Mouse (Mus musculus) embryonic facial prominence, embryonic 15.5 days (tissue): ENCODE data around the gene Rbm20. TPM values are rescaled to one million over a fixed set of nuclear protein-coding genes. Genes with fewer than 3 reads are reported as not detected.
"Not testable (repeated sequence)": the region's sequence is repeated elsewhere in the genome, so short reads cannot be mapped to it uniquely, and the experiment has no call there.

Experiments
- ATAC-seq: fragments of 200-750 bp; cut with Nextera tagmentation; 2 replicates; pipeline ENCODE4 v1.8.0; 2017; ENCODE audit warnings: low read depth, moderate TSS enrichment; ENCODE audit not compliant: insufficient number of reproducible peaks, low FRiP score, low TSS enrichment
- H3K27ac ChIP-seq: fragments of 300-500 bp; sonication (generic); replicated peaks from 2 replicates; pipeline ENCODE4 v1.5.1; 2015; ENCODE audit warnings: mild to moderate bottlenecking, inconsistent platforms
- H3K27me3 ChIP-seq: fragments of 300-500 bp; sonication (generic); 2 replicates; pipeline ENCODE4 v1.6.1; 2015; ENCODE audit warnings: inconsistent platforms
- H3K36me3 ChIP-seq: fragments of 300-500 bp; sonication (generic); 2 replicates; pipeline ENCODE4 v1.6.1; 2015; ENCODE audit warnings: mild to moderate bottlenecking, inconsistent platforms
- H3K4me1 ChIP-seq: fragments of 300-500 bp; sonication (generic); 2 replicates; pipeline ENCODE4 v1.6.1; 2015; ENCODE audit warnings: inconsistent platforms
- H3K4me2 ChIP-seq: fragments of 300-500 bp; sonication (generic); replicated peaks from 2 replicates; pipeline ENCODE4 v1.6.1; 2015; ENCODE audit warnings: mild to moderate bottlenecking, inconsistent platforms
- H3K4me3 ChIP-seq: fragments of 300-500 bp; sonication (generic); replicated peaks from 2 replicates; pipeline ENCODE4 v1.5.1; 2015; ENCODE audit warnings: mild to moderate bottlenecking, inconsistent platforms
- H3K9ac ChIP-seq: fragments of 300-500 bp; sonication (generic); 2 replicates; pipeline ENCODE4 v1.6.1; 2015; ENCODE audit warnings: inconsistent platforms
- H3K9me3 ChIP-seq: fragments of 300-500 bp; sonication (generic); replicated peaks from 2 replicates; pipeline ENCODE4 v1.6.1; 2016; ENCODE audit warnings: inconsistent platforms
- WGBS: fragments of 180-500 bp; shearing (Covaris S2); methylation state at CpG from one replicate; pipeline ENCODE4 v1.1.7; 2015; 5-methylcytosine and 5-hydroxymethylcytosine counted together
- polyA plus RNA-seq: library from polyadenylated mRNA; unstranded; fragments of >200 nt; fragmentation: Nextera tagmentation; extraction: Ambion mirVana; gene quantifications from 2 replicates; pipeline ENCODE4 v1.2.1, GENCODE M21; 2015

Rbm20 gene
- polyA plus RNA-seq, 1 experiment from 2014 or later, result 5.5 TPM

DNA sequence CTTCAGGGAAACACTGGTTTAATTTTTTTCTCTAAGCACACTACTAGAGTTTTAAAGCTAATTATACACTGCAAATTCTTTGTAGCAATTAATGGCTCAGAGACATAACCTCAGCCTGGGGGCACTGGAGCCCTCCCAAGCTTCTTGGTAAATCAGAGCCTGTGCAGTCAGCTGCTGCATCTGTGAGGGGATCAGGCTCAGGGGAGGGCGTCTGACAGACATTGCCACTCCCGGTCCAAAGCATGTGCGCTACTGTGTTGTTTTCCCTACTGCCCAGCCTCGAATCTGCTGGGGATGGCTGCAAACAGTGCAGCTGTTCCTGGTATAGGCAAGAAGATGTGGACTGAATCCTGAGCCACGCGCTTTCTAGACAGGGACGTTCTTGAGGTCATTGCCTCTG is 129.0 kb downstream of the Rbm20 start:
- Histone ChIP-seq H3K4me3 (no peak overlapping the region), H3K36me3 (no peaks in the 10 kb centered on the region), H3K4me2 (peak overlapping the region; percentile 17; the same call in 1 of the 2 replicates), H3K9ac (no peak overlapping the region), H3K27ac (0 out of 2 replicates have a peak overlapping the region, but pooled peaks have one; percentile 58), H3K4me1 (peaks cover 35% of the 10 kb centered on the region), H3K9me3 (no peaks in the 10 kb centered on the region), H3K27me3 (no peaks in the 10 kb centered on the region)
- ATAC-seq, result 0 out of 2 replicates have a peak, but pooled peaks have one; percentile 66
- whole genome bisulfite sequencing, result 19% methylated on average over 7 of the region's 7 CpGs

DNA sequence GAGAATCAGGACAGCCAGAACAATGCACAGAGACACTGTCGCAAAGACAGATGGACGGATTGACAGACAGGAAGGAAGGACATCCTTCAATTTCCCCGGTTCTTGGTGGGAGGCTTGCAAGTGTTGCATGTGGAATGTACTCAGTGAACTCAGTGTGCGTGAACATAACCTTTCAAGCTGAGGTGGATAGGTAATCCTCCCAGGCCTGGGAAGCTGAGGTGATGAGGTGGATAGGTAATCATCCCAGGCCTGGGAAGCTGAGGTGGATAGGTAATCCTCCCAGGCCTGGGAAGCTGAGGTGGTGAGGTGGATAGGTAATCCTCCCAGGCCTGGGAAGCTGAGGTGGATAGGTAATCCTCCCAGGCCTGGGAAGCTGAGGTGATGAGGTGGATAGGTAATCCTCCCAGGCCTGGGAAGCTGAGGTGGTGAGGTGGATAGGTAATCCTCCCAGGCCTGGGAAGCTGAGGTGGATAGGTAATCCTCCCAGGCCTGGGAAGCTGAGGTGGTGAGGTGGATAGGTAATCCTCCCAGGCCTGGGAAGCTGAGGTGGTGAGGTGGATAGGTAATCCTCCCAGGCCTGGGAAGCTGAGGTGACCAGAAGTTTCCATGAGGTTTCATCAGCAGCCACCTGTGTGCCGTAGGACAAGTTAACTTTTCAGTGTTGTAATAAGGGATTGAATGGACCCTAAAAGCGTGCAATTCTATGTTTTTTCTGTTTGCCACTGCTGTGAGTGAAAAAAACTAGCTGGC is 129.6 kb downstream of the Rbm20 start:
- Histone ChIP-seq H3K4me1 (peaks cover 35% of the 10 kb centered on the region), H3K4me2 (peak overlapping the region; percentile 17; the same call in 1 of the 2 replicates), H3K27ac (peak overlapping the region; percentile 58; the same call in 1 of the 2 replicates)
- not testable (repeated sequence) for H3K9ac ChIP-seq, H3K27me3 ChIP-seq, H3K36me3 ChIP-seq, H3K9me3 ChIP-seq, ATAC-seq, H3K4me3 ChIP-seq
- 63% methylated on average over 6 of the region's 6 CpGs for WGBS

DNA sequence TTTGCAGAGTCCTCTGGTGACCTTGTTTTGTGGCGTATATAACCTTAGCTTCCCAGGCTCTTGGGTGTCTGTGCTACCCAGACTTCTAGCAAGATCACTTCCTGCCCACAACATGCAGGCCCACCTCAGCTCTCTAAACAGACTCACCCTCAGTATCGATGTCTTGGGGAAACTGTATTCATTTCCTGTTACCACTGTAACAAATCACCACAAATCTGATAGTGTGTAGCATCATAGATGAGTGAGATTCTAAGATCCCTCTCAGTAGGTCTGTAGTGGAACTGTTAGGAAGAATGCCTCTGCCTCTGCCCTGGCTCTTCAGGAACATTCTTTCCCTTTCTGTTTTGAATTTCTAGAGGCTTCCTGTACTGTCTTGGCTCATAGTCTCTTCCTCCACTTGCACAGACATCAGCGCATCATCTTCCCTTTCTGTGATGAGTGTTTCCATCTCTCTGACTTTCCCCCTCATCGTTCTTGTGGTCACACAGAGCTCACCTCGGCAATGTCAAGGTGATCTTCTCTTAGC is 130.2 kb downstream of the Rbm20 start:
- Histone ChIP-seq H3K9ac (no peak overlapping the region), H3K27me3 (no peaks in the 10 kb centered on the region), H3K27ac (peak overlapping the region; percentile 39; the same call in 1 of the 2 replicates), H3K9me3 (no peaks in the 10 kb centered on the region), H3K4me2 (no peak overlapping the region), H3K4me3 (no peak overlapping the region), H3K36me3 (no peaks in the 10 kb centered on the region), H3K4me1 (peaks cover 35% of the 10 kb centered on the region)
- ATAC-seq, result no peak
- 72% methylated on average over 5 of the region's 5 CpGs for WGBS

DNA sequence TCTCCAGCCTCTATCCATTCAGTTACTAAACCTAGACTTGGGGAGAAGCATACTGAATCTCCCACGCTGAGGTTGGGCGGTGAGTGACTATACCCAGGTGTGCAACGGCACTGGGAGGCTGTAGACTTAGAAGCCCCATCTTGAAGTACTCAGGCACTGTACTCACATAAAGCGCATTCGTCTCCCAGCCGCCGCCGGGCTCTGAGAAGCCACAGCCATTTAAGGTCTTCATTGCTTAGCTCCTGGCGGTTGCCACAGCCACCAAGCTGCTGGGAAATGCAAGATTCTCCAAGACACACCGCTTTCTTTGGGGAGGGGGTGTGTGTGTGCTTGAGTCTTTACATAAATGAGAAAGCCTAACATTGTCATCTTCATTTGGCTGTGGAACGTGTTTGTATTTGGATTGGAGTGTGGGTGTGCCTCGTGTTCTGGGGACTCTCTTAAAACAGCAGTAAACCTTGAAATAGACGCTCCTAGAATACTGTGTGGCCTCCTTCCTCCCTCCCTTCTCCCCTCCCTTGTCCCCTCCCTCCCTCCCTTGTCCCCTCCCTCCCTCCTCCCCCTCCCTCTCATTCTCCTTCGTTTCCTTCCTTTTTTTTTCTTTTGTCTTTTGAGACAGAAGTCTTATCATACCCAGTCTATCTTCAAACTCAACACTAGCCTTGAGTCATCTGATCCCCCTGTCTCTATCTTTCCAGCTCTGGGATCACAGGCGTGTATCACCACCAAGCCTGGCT is 131.1 kb downstream of the Rbm20 start:
- Histone ChIP-seq H3K4me1 (peaks cover 35% of the 10 kb centered on the region), H3K4me2 (no peak overlapping the region), H3K4me3 (no peak overlapping the region), H3K9me3 (no peaks in the 10 kb centered on the region), H3K27me3 (no peaks in the 10 kb centered on the region), H3K9ac (no peak overlapping the region), H3K27ac (0 out of 2 replicates have a peak overlapping the region, but pooled peaks have one; percentile 11), H3K36me3 (no peaks in the 10 kb centered on the region)
- 56% methylated on average over 15 of the region's 15 CpGs for WGBS
- ATAC-seq, result no peak

DNA sequence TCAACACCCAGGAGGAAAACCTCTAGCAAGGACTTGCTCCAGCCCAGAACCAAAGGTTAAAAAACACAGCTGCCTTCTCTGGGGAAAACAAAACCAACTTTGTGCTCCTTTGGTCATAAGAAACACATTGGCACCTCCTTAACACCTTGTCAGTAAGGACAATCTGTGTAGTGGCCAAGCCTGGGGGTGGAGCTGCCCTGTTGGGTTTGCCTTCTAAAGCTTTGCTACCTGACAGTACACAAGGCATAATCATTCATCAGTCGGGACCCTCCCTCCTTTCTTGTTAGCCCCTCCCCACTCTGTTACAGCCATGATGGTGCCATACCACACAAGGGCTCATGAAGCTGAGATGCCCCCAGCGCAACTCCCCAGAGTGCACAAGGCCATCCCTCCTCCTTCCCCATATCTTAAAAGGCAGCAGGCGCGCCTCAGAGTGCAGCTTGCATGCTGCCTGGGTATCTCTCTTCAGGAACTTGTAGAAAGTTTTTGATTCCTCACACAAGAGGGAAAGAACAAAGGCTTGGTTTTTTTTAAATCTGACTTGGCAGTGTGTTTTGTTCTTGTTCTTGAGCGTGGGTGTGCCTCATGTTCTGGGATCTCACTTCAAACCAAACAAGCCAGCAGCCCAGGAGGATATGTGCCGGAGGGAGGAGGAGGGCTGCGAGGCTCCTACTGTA is 132.2 kb downstream of the Rbm20 start:
- H3K9me3 ChIP-seq, result no peaks in the 10 kb centered on the region
- H3K9ac ChIP-seq, result no peak overlapping the region
- no peak overlapping the region for H3K4me3 ChIP-seq
- H3K36me3 ChIP-seq, result no peaks in the 10 kb centered on the region
- 55% methylated on average over 7 of the region's 7 CpGs for WGBS
- H3K4me1 ChIP-seq, result peaks cover 35% of the 10 kb centered on the region
- no peak overlapping the region for H3K4me2 ChIP-seq
- H3K27ac ChIP-seq, result peak overlapping the region; percentile 44; the same call in 1 of the 2 replicates
- H3K27me3 ChIP-seq, result no peaks in the 10 kb centered on the region
- ATAC-seq, result no peak

DNA sequence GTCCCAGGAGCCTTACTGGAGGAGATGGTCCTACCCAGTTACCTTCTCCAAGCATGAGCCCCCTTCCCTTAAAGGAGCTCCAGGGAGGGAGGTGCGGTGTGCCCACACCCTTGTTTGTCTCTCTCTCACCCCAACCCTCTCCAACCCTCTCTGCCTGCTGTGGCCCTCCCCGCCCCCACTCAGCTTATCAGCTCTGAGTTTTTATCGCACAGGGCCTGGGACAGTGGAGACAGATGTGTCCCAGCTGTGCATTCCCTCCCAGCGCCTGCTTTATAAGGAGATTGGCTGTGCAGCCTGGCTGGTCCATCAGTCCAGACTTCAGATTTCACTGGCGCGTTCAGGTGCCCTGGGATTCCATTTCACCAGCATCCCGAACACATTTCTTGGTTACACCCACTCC is 132.9 kb downstream of the Rbm20 start:
- no peak overlapping the region for H3K9ac ChIP-seq
- H3K27me3 ChIP-seq, result no peaks in the 10 kb centered on the region
- H3K4me2 ChIP-seq, result no peak overlapping the region
- H3K27ac ChIP-seq, result peak overlapping the region; percentile 44; the same call in 1 of the 2 replicates
- ATAC-seq, result no peak
- peaks cover 35% of the 10 kb centered on the region for H3K4me1 ChIP-seq
- 58% methylated on average over 7 of the region's 7 CpGs for WGBS
- H3K9me3 ChIP-seq, result no peaks in the 10 kb centered on the region
- no peak overlapping the region for H3K4me3 ChIP-seq
- no peaks in the 10 kb centered on the region for H3K36me3 ChIP-seq

DNA sequence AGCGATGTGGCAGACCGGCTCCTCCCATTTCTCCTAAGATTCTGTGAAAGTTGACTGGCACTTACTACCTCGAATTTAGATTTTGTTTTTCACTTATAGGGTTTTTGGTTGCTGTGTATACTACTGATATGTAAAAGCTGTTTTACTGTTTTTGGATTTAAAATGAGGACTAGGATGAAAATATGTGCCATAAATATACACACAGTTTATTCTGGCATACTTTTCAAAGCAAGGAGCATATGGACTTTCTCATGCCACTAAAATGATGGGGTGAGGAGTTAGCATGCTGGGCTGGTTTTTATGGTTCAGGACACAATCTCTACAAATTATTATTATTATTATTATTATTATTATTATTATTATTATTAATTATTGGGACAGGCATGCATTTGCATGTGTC is 133.5 kb downstream of the Rbm20 start:
- Histone ChIP-seq H3K4me1 (peaks cover 36% of the 10 kb centered on the region), H3K4me2 (no peak overlapping the region), H3K27ac (no peak overlapping the region), H3K36me3 (no peaks in the 10 kb centered on the region), H3K4me3 (no peak overlapping the region), H3K9ac (no peak overlapping the region), H3K9me3 (no peaks in the 10 kb centered on the region), H3K27me3 (no peaks in the 10 kb centered on the region)
- ATAC-seq, result no peak
- 73% methylated on average over 3 of the region's 3 CpGs for WGBS

DNA sequence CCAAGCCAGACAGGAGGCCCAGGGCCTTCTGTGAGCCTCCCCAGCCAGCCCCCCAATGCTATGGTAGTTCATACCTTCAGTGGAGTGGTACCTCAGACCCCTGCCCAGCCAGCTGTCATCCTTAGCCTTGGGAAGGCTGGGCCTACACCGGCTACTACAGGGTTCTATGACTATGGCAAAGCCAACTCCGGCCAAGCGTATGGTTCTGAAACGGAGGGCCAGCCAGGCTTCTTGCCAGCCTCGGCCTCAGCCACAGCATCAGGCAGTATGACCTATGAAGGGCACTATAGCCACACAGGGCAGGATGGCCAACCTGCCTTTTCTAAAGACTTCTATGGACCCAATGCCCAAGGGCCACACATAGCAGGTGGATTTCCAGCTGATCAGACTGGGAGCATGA is 136.5 kb downstream of the Rbm20 start:
- 97% methylated on average over 5 of the region's 5 CpGs for WGBS
- Histone ChIP-seq H3K4me1 (peaks cover 16% of the 10 kb centered on the region), H3K27me3 (no peaks in the 10 kb centered on the region), H3K4me2 (no peak overlapping the region), H3K36me3 (no peaks in the 10 kb centered on the region), H3K4me3 (no peak overlapping the region), H3K9me3 (no peaks in the 10 kb centered on the region), H3K9ac (no peak overlapping the region), H3K27ac (no peak overlapping the region)
- ATAC-seq, result no peak

DNA sequence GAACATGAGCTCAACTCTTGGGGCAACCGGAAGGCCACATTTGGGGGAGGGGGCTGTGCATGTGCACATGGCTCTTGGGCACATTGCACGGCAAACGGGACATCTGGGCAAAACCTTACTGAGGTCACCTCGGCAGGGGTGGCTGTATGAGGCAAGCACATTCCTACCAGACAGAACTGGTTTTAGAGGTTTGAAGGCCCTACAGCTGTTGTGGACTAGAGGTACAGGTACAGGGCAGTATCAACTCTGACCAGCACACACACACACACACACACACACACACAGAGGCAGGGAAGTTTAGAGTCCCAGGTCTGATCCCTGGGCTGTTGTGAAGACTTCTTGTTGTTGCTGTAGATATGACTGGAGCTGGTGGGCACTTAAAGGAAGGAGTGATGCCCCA is 138.6 kb downstream of the Rbm20 start:
- no peak for ATAC-seq
- no peak overlapping the region for H3K4me2 ChIP-seq
- peaks cover 2% of the 10 kb centered on the region; the same call in 1 of the 2 replicates for H3K4me1 ChIP-seq
- H3K27ac ChIP-seq, result no peak overlapping the region
- H3K36me3 ChIP-seq, result no peaks in the 10 kb centered on the region
- H3K4me3 ChIP-seq, result no peak overlapping the region
- WGBS, result 49% methylated on average over 4 of the region's 4 CpGs
- no peak overlapping the region for H3K9ac ChIP-seq
- no peaks in the 10 kb centered on the region for H3K27me3 ChIP-seq
- no peaks in the 10 kb centered on the region for H3K9me3 ChIP-seq

DNA sequence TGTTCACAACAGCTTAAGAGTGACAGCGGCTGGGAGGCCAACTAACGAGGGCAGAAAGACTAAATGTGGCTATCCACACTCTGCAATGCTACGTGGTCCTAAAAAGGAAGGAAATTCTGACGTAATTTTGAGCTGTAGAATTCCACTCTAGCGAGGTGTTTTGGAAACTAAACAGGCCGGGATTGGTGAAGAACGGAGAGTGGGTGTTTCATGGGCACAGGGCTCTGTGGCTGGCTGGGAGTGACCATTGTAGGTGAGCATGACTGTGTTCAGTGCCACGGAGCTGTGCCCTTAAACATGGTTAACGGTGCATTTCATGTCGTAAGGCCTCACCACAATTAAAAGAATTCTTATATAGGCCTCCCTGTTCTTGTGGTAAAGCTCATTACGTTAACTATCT is 139.1 kb downstream of the Rbm20 start:
- no peak for ATAC-seq

DNA sequence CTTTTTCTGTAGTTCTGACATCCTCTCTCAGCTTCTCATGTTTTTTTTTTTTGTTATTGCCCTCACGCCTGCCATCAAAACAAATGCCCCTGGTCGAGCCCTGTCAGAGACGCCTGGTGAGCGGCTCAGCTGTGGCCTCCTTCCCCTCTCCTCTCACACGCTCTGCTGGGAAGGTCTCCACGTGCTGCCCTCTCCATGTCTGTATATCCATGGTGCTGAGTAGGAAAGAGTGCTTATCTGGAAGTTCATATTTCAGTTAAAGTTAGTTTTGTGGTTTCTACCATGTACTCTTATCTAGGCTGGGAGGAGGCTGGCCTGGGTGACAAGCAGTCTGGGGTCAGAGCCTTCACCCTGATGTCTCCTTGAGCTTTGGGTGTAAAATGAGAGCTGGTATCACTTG is 142.2 kb downstream of the Rbm20 start:
- no peak overlapping the region for H3K27ac ChIP-seq
- H3K4me3 ChIP-seq, result no peak overlapping the region
- no peak overlapping the region for H3K9ac ChIP-seq
- no peak overlapping the region for H3K4me2 ChIP-seq
- H3K27me3 ChIP-seq, result no peaks in the 10 kb centered on the region
- peaks cover 2% of the 10 kb centered on the region; the same call in 1 of the 2 replicates for H3K4me1 ChIP-seq
- WGBS, result 63% methylated on average over 6 of the region's 6 CpGs
- no peaks in the 10 kb centered on the region for H3K36me3 ChIP-seq
- no peaks in the 10 kb centered on the region for H3K9me3 ChIP-seq
- ATAC-seq, result no peak

More for the DNA sequence above, 139.1 kb downstream of the Rbm20 start:
- Histone ChIP-seq H3K9me3 (no peaks in the 10 kb centered on the region), H3K36me3 (no peaks in the 10 kb centered on the region), H3K4me1 (peaks cover 2% of the 10 kb centered on the region; the same call in 1 of the 2 replicates), H3K9ac (no peak overlapping the region), H3K4me2 (no peak overlapping the region), H3K27ac (no peak overlapping the region), H3K4me3 (no peak overlapping the region), H3K27me3 (no peaks in the 10 kb centered on the region)
- 70% methylated on average over 11 of the region's 11 CpGs for whole genome bisulfite sequencing
